Mouse (Mus musculus) kidney, adult 2 months (tissue): Measurements from ENCODE around the gene Armc6. TPM values are rescaled to one million over a fixed set of nuclear protein-coding genes. Genes with fewer than 3 reads are reported as not detected.

ENCODE experiments used
- DNase-seq: peaks from one replicate; pipeline ENCODE4 v3.0.0; 2021
- H3K27ac ChIP-seq: fragments of 200-500 bp; 2 replicates; pipeline ENCODE4 v1.5.1; 2012; ENCODE audit warnings: low read depth, low read length, control low read depth, inconsistent platforms; ENCODE audit not compliant: insufficient read depth
- H3K27me3 ChIP-seq: fragments of 200-500 bp; replicated peaks from 2 replicates; pipeline ENCODE4 v1.6.1; 2012; ENCODE audit warnings: mild to moderate bottlenecking, moderate library complexity, low read length, inconsistent platforms; ENCODE audit not compliant: control insufficient read depth, insufficient read depth
- H3K36me3 ChIP-seq: fragments of 200-500 bp; 2 replicates; pipeline ENCODE4 v1.6.1; 2012; ENCODE audit warnings: mild to moderate bottlenecking, moderate library complexity, low read length, inconsistent platforms; ENCODE audit not compliant: control insufficient read depth, insufficient read depth
- H3K4me1 ChIP-seq: fragments of 200-500 bp; 2 replicates; pipeline ENCODE4 v1.6.1; 2011; ENCODE audit warnings: low read length; ENCODE audit not compliant: control insufficient read depth, insufficient read depth
- H3K4me3 ChIP-seq: fragments of 200-500 bp; 2 replicates; pipeline ENCODE4 v1.5.1; 2011; ENCODE audit warnings: mild to moderate bottlenecking, low read depth, low read length, control low read depth; ENCODE audit not compliant: insufficient read depth
- CTCF ChIP-seq: fragments of 200-500 bp; conservative IDR thresholded peaks from 2 replicates; pipeline ENCODE4 v1.5.1; 2011; ENCODE audit warnings: low read depth, mild to moderate bottlenecking, control low read depth, low read length, moderate library complexity, mixed read lengths; ENCODE audit not compliant: insufficient read depth, insufficient read length
- POLR2A ChIP-seq: fragments of 200-500 bp; IDR thresholded peaks from one replicate; pipeline ENCODE4 v1.6.1; 2011; ENCODE audit warnings: low read depth, low read length, control low read depth
- WGBS: fragments of 180-500 bp; shearing (Covaris S2); methylation state at CpG from one replicate; pipeline ENCODE4 v1.1.7; 2018; 5-methylcytosine and 5-hydroxymethylcytosine counted together
- polyA plus RNA-seq: library from polyadenylated mRNA; depleted of rRNA; stranded (reverse); fragments of >200 nt; gene quantifications from 2 replicates; pipeline ENCODE4 v1.2.3, GENCODE M21; 2012

Armc6 gene
- polyA plus RNA-seq, 1 experiment, result 14.2 TPM

GRCm38 (mm10) chr8:70211275-70211674 is 23.0 kb downstream of the Armc6 start:
- H3K27ac ChIP-seq, result peak overlapping the region; percentile 57
- peak overlapping the region; percentile 68 for H3K4me3 ChIP-seq
- no peak for TF ChIP-seq CTCF
- no peak for TF ChIP-seq POLR2A
- no peaks in the 10 kb centered on the region for H3K36me3 ChIP-seq
- H3K27me3 ChIP-seq, result no peaks in the 10 kb centered on the region
- peaks cover 17% of the 10 kb centered on the region; the same call in 1 of the 2 replicates for H3K4me1 ChIP-seq
- 27% methylated on average over 1 of the region's 1 CpGs for WGBS
- no peak for DNase-seq

GRCm38 (mm10) chr8:70210538-70210937 is 23.7 kb downstream of the Armc6 start:
- WGBS, result 18% methylated on average over 8 of the region's 8 CpGs
- H3K4me1 ChIP-seq, result peaks cover 15% of the 10 kb centered on the region; the same call in 1 of the 2 replicates
- peak overlapping the region; percentile 40 for H3K27ac ChIP-seq
- no peaks in the 10 kb centered on the region for H3K27me3 ChIP-seq
- no peak for TF ChIP-seq POLR2A
- no peak for TF ChIP-seq CTCF
- peak overlapping the region; percentile 47 for H3K4me3 ChIP-seq
- peak; percentile 41 for DNase-seq
- H3K36me3 ChIP-seq, result no peaks in the 10 kb centered on the region

GRCm38 (mm10) chr8:70208130-70208529 is 26.1 kb downstream of the Armc6 start:
- no peak overlapping the region for H3K4me3 ChIP-seq
- no peaks in the 10 kb centered on the region for H3K27me3 ChIP-seq
- H3K4me1 ChIP-seq, result peaks cover 9% of the 10 kb centered on the region; the same call in 1 of the 2 replicates
- H3K36me3 ChIP-seq, result no peaks in the 10 kb centered on the region
- WGBS, result 37% methylated on average over 1 of the region's 1 CpGs
- peak overlapping the region; percentile 59 for H3K27ac ChIP-seq
- TF ChIP-seq CTCF (0 out of 2 replicates have a peak, but pooled peaks have one; percentile 12), POLR2A (no peak)
- peak; percentile 87 for DNase-seq

- Histone ChIP-seq H3K36me3 (no peaks in the 10 kb centered on the region), H3K4me3 (no peak overlapping the region), H3K27me3 (no peaks in the 10 kb centered on the region), H3K27ac (no peak overlapping the region), H3K4me1 (peaks cover 19% of the 10 kb centered on the region)
- TF ChIP-seq CTCF (no peak), POLR2A (no peak)
- DNase-seq, result no peak
- 63% methylated on average over 1 of the region's 1 CpGs for WGBS
Observed at GRCm38 (mm10) chr8:70204757-70205156, 29.5 kb downstream of the Armc6 start.

GRCm38 (mm10) chr8:70203072-70203471 is 31.2 kb downstream of the Armc6 start:
- Histone ChIP-seq H3K4me3 (no peak overlapping the region), H3K4me1 (peaks cover 28% of the 10 kb centered on the region), H3K27me3 (no peaks in the 10 kb centered on the region), H3K36me3 (no peaks in the 10 kb centered on the region), H3K27ac (no peak overlapping the region)
- 70% methylated on average over 4 of the region's 4 CpGs for WGBS
- no peak for TF ChIP-seq POLR2A
- no peak for TF ChIP-seq CTCF
- no peak for DNase-seq

- Histone ChIP-seq H3K27me3 (no peaks in the 10 kb centered on the region), H3K4me1 (peaks cover 37% of the 10 kb centered on the region), H3K27ac (no peak overlapping the region), H3K36me3 (no peaks in the 10 kb centered on the region), H3K4me3 (no peak overlapping the region)
- no peak for TF ChIP-seq CTCF
- no peak for TF ChIP-seq POLR2A
- DNase-seq, result no peak
- WGBS, result 71% methylated on average over 3 of the region's 3 CpGs
Observed at GRCm38 (mm10) chr8:70201417-70201816, 32.8 kb downstream of the Armc6 start.

GRCm38 (mm10) chr8:70200098-70200681 is 34.1 kb downstream of the Armc6 start:
- 34% methylated on average over 5 of the region's 5 CpGs for WGBS
- Histone ChIP-seq H3K36me3 (no peaks in the 10 kb centered on the region), H3K4me1 (peaks cover 38% of the 10 kb centered on the region), H3K27me3 (no peaks in the 10 kb centered on the region), H3K4me3 (no peak overlapping the region), H3K27ac (no peak overlapping the region)
- TF ChIP-seq CTCF, result peak; percentile 54
- no peak for TF ChIP-seq POLR2A
- peak; percentile 77 for DNase-seq
